Mouse (Mus musculus): ENCODE measurements around the gene Khdrbs1. TPM values are rescaled to one million over a fixed set of nuclear protein-coding genes. Genes with fewer than 3 reads are reported as not detected.
"Not testable (repeated sequence)": the region's sequence is repeated elsewhere in the genome, so short reads cannot be mapped to it uniquely, and the experiment has no call there.

Khdrbs1 gene
- polyA plus RNA-seq, 1 experiment from 2014 or later: 62.2 TPM

DNA sequence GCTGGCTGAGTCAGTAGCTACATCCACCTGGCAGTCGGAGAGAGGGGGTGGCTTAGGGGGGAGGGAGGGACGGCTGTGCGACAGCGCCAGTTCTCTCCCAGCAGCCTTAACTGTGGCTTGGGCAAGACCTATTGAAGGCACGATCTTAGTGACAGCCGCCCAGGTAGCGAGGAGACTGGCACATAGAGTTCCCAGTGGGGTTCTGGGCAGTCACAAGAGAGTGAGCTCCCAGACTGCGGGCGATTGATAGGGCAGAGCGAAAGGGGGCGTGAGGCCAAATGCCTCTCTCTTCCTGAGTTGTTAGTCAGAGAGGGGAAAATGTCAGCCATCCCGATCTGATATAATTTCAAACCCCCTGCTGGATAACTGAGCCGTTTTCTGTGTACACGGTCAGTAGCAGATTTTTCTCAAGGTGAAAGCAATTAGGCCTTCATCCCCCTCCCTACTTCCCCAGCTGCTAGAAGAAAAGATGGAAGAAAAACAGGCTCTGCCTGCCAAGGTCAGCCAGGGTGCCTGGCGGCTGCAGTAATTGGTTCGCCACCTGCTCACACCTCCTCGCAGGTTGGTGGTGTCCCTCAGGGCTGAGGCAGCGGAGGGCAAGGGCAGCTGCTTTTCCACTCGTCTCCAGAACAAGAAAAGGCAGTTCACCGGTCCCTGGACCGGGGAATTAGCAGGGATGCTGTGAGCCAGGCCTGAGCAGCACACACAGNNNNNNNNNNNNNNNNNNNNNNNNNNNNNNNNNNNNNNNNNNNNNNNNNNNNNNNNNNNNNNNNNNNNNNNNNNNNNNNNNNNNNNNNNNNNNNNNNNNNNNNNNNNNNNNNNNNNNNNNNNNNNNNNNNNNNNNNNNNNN is 29.8 kb upstream of the Khdrbs1 start:
- no peaks in the 10 kb centered on the region for H3K36me3 ChIP-seq (ENCODE audit: control insufficient read depth, insufficient read depth, low read length)
- no peaks in the 10 kb centered on the region for H3K27me3 ChIP-seq (replicated peaks; ENCODE audit: control insufficient read depth, insufficient read depth, low read length)
- H3K27ac ChIP-seq (ENCODE audit: low read length): no peak overlapping the region
- peak overlapping the region; percentile 28 for H3K4me3 ChIP-seq (ENCODE audit: low read length)
- peak overlapping the region; percentile 37 for H3K4me2 ChIP-seq (ENCODE audit: low read depth, low read length)
- no peaks in the 10 kb centered on the region for H3K9me3 ChIP-seq (ENCODE audit: control insufficient read depth, low read length)
- H3K9ac ChIP-seq (ENCODE audit: low read depth, low read length): 0 out of 2 replicates have a peak overlapping the region, but pooled peaks have one; percentile 41
- ATAC-seq: peak; percentile 67; the same call in 1 of the 2 replicates
- WGBS: 6% methylated on average over 21 of the region's 21 CpGs
- peaks cover 11% of the 10 kb centered on the region for H3K4me1 ChIP-seq (ENCODE audit: control insufficient read depth, insufficient read depth, low read length)

DNA sequence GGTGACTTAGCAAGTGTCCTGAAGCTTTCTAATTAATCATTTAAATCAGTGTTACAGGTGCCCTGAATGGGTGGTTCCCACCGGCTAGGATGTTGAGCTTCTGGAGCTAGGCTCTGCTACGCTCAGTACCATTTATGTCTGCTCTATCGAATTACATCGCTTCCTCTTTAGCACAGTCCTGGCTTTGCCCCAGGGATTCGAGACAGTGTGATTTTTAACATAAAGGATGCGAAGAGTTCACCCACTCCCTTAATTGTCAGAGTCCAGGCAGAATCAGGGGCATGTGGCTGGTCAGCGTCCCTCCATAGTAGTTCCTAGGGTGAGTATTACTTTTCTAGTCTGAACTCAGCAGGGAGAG is 29.2 kb upstream of the Khdrbs1 start:
- 18% methylated on average over 7 of the region's 7 CpGs for WGBS
- H3K4me1 ChIP-seq (ENCODE audit: control insufficient read depth, insufficient read depth, low read length): peaks cover 11% of the 10 kb centered on the region
- H3K36me3 ChIP-seq (ENCODE audit: control insufficient read depth, insufficient read depth, low read length): no peaks in the 10 kb centered on the region
- H3K9ac ChIP-seq (ENCODE audit: low read depth, low read length): 0 out of 2 replicates have a peak overlapping the region, but pooled peaks have one; percentile 41
- peak overlapping the region; percentile 28 for H3K4me3 ChIP-seq (ENCODE audit: low read length)
- no peak overlapping the region for H3K27ac ChIP-seq (ENCODE audit: low read length)
- no peak for ATAC-seq
- H3K4me2 ChIP-seq (ENCODE audit: low read depth, low read length): peak overlapping the region; percentile 37; the same call in 1 of the 2 replicates
- H3K9me3 ChIP-seq (ENCODE audit: control insufficient read depth, low read length): no peaks in the 10 kb centered on the region
- no peaks in the 10 kb centered on the region for H3K27me3 ChIP-seq (replicated peaks; ENCODE audit: control insufficient read depth, insufficient read depth, low read length)

DNA sequence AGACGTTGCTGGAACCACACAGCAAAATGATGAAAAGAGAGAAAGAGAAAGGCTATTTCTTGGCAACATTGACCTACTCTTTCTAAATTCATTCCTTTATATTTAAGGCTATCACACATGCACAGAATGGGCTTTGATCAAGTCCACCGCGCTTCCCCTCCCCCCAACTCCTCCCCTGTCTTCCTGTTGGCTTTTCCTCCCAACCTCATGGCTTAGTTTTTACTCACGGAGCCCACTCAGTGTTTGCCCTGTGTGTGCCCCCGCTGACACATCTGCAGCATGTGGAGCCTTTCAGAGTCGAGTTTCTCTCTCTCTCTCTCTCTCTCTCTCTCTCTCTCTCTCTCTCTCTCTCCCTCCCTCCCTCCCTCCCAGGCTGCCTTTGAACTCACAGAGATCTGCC is 28.5 kb upstream of the Khdrbs1 start:
- Histone ChIP-seq H3K4me2 (ENCODE audit: low read depth, low read length) (no peak overlapping the region), H3K36me3 (ENCODE audit: control insufficient read depth, insufficient read depth, low read length) (no peaks in the 10 kb centered on the region), H3K4me3 (ENCODE audit: low read length) (no peak overlapping the region), H3K9me3 (ENCODE audit: control insufficient read depth, low read length) (no peaks in the 10 kb centered on the region), H3K27ac (ENCODE audit: low read length) (no peak overlapping the region), H3K9ac (ENCODE audit: low read depth, low read length) (no peak overlapping the region), H3K27me3 (replicated peaks; ENCODE audit: control insufficient read depth, insufficient read depth, low read length) (no peaks in the 10 kb centered on the region), H3K4me1 (ENCODE audit: control insufficient read depth, insufficient read depth, low read length) (peaks cover 11% of the 10 kb centered on the region)
- no peak for ATAC-seq
- 69% methylated on average over 6 of the region's 6 CpGs for WGBS

DNA sequence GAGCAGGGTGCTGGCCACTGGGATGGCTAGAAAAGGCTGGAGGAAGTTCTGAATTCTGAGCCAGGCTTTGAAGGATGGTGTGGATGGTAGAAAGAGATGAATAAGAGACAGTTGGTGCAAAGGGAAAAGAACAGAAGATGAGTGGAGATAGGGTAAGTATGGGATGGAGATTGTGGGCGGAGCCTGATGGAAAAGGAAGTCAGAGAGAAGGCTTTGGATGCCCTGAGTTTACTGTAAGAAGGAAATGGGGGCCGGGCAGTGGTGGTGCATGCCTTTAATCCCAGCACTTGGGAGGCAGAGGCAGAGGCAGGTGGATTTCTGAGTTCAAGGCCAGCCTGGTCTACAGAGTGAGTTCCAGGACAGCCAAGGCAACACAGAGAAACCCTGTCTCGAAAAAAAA is 26.6 kb upstream of the Khdrbs1 start:
- not testable (repeated sequence) for H3K27ac ChIP-seq (ENCODE audit: low read length); ATAC-seq; H3K9me3 ChIP-seq (ENCODE audit: control insufficient read depth, low read length); H3K27me3 ChIP-seq (replicated peaks; ENCODE audit: control insufficient read depth, insufficient read depth, low read length); H3K9ac ChIP-seq (ENCODE audit: low read depth, low read length); H3K36me3 ChIP-seq (ENCODE audit: control insufficient read depth, insufficient read depth, low read length); H3K4me2 ChIP-seq (ENCODE audit: low read depth, low read length); H3K4me3 ChIP-seq (ENCODE audit: low read length)
- H3K4me1 ChIP-seq (ENCODE audit: control insufficient read depth, insufficient read depth, low read length): peaks cover 11% of the 10 kb centered on the region
- WGBS: 66% methylated on average over 3 of the region's 3 CpGs

DNA sequence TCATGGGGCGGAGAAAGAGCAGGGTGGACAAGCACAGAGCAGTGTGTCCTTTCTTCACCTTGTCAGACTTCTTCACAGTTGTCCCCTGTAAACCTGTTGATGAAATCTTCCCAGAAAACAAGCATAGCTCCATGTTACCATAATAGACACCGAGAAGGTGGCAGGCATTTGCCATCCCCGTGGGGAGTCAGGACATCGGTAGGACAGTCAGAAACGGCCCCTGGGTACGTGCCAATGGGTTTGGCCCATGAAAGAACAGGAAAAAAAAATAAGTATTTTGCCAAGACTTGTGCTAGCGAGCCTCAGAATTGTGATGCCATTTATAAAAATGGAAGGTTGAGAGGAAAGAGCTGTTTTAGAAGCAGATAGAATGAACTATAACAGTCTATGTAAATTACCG is 25.7 kb upstream of the Khdrbs1 start:
- no peak overlapping the region for H3K27ac ChIP-seq (ENCODE audit: low read length)
- no peak overlapping the region for H3K9ac ChIP-seq (ENCODE audit: low read depth, low read length)
- no peaks in the 10 kb centered on the region for H3K9me3 ChIP-seq (ENCODE audit: control insufficient read depth, low read length)
- H3K27me3 ChIP-seq (replicated peaks; ENCODE audit: control insufficient read depth, insufficient read depth, low read length): no peaks in the 10 kb centered on the region
- 90% methylated on average over 8 of the region's 8 CpGs for WGBS
- no peaks in the 10 kb centered on the region for H3K36me3 ChIP-seq (ENCODE audit: control insufficient read depth, insufficient read depth, low read length)
- no peak for ATAC-seq
- H3K4me2 ChIP-seq (ENCODE audit: low read depth, low read length): no peak overlapping the region
- peaks cover 11% of the 10 kb centered on the region for H3K4me1 ChIP-seq (ENCODE audit: control insufficient read depth, insufficient read depth, low read length)
- H3K4me3 ChIP-seq (ENCODE audit: low read length): no peak overlapping the region

DNA sequence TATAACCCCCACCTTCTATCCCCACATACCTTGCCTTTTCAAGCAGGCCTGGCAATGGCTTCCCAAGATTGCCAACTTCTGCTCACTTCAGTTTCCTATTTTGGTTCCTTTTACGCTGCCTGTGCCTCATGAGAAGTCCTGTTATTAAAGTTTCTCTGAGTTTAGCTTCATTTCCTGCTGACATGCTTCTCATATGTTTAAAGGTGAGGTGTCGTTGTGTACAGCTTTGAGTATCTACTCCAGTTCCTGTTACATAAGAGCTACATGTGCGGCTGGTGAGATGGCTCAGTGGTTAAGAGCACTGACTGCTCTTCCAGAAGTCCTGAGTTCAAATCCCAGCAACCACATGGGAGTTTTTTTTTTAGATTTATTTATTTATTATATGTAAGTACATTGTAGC is 23.2 kb upstream of the Khdrbs1 start:
- no peak overlapping the region for H3K4me2 ChIP-seq (ENCODE audit: low read depth, low read length)
- no peak overlapping the region for H3K4me3 ChIP-seq (ENCODE audit: low read length)
- H3K36me3 ChIP-seq (ENCODE audit: control insufficient read depth, insufficient read depth, low read length): no peaks in the 10 kb centered on the region
- no peaks in the 10 kb centered on the region for H3K4me1 ChIP-seq (ENCODE audit: control insufficient read depth, insufficient read depth, low read length)
- 83% methylated on average over 3 of the region's 3 CpGs for WGBS
- H3K27me3 ChIP-seq (replicated peaks; ENCODE audit: control insufficient read depth, insufficient read depth, low read length): no peaks in the 10 kb centered on the region
- no peak overlapping the region for H3K27ac ChIP-seq (ENCODE audit: low read length)
- H3K9ac ChIP-seq (ENCODE audit: low read depth, low read length): no peak overlapping the region
- H3K9me3 ChIP-seq (ENCODE audit: control insufficient read depth, low read length): no peaks in the 10 kb centered on the region
- no peak for ATAC-seq

DNA sequence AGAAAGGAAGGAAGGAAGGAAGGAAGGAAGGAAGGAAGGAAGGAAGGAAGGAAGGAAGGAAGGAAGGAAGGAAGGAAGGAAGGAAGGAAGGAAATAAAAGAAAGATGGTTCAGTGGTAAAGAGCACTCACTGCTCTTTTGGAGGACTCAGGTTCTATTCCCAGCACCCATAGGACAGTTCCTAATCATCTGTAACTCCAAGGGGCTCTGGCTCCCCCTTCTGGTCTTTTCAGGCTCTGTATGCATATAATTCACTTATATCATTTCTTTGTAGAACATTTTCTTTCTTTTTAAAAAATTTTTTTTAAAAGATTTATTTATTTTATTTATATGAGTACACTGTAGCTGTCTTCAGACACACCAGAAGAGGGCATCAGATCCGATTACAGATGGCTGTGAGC is 20.4 kb upstream of the Khdrbs1 start:
- H3K4me3 ChIP-seq (ENCODE audit: low read length); H3K9me3 ChIP-seq (ENCODE audit: control insufficient read depth, low read length); H3K27ac ChIP-seq (ENCODE audit: low read length); H3K27me3 ChIP-seq (replicated peaks; ENCODE audit: control insufficient read depth, insufficient read depth, low read length); H3K4me1 ChIP-seq (ENCODE audit: control insufficient read depth, insufficient read depth, low read length); ATAC-seq; H3K36me3 ChIP-seq (ENCODE audit: control insufficient read depth, insufficient read depth, low read length); H3K9ac ChIP-seq (ENCODE audit: low read depth, low read length); H3K4me2 ChIP-seq (ENCODE audit: low read depth, low read length): not testable (repeated sequence)
- 93% methylated on average over 1 of the region's 1 CpGs for WGBS

DNA sequence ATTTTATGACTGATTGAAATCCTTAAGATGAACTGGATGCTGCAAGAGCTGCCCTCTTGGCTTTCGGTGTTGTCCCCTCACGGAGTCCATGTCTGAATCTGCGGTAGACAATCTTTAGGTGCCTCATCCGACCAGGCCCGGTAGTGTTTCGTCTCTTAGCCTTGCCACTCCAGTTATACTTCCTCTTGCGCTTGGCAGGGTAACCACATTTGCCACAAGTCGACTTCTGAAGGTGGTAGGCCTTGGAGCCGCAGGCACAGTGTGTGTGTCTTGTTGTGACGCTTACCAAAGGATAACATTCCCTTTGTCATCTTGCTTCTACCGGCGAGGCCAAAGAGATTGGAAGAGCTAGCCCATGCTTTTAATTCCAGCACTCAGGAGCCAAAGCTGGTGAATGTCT is 19.5 kb upstream of the Khdrbs1 start:
- Histone ChIP-seq H3K27ac (ENCODE audit: low read length) (no peak overlapping the region), H3K9ac (ENCODE audit: low read depth, low read length) (no peak overlapping the region), H3K27me3 (replicated peaks; ENCODE audit: control insufficient read depth, insufficient read depth, low read length) (no peaks in the 10 kb centered on the region), H3K4me2 (ENCODE audit: low read depth, low read length) (no peak overlapping the region), H3K9me3 (ENCODE audit: control insufficient read depth, low read length) (no peaks in the 10 kb centered on the region), H3K4me1 (ENCODE audit: control insufficient read depth, insufficient read depth, low read length) (no peaks in the 10 kb centered on the region), H3K4me3 (ENCODE audit: low read length) (no peak overlapping the region), H3K36me3 (ENCODE audit: control insufficient read depth, insufficient read depth, low read length) (no peaks in the 10 kb centered on the region)
- no peak for ATAC-seq
- 90% methylated on average over 12 of the region's 12 CpGs for WGBS

DNA sequence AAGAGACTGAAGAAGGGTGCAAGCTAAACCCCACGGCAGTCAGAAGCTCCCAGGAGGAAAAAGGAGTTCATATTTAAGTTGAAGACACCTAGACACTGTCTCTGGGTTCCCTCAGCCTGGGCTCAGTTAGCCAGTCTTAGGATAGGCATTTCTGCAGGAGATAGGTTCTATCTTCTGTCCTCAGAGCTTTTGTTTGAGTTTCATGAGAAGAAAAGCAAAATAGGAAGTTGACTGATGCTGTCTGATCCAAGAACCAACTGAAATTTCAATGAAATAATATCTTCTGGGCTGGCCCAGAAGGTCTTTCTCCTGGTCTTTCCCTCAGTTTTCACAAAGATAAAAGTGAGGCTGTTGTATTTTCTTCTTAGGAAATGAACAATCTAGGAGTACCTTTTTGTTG is 13.4 kb upstream of the Khdrbs1 start:
- 61% methylated on average over 1 of the region's 1 CpGs for WGBS
- H3K27me3 ChIP-seq (replicated peaks; ENCODE audit: control insufficient read depth, insufficient read depth, low read length): no peaks in the 10 kb centered on the region
- no peak overlapping the region for H3K9ac ChIP-seq (ENCODE audit: low read depth, low read length)
- H3K4me3 ChIP-seq (ENCODE audit: low read length): no peak overlapping the region
- no peak overlapping the region for H3K27ac ChIP-seq (ENCODE audit: low read length)
- H3K9me3 ChIP-seq (ENCODE audit: control insufficient read depth, low read length): no peaks in the 10 kb centered on the region
- H3K4me2 ChIP-seq (ENCODE audit: low read depth, low read length): no peak overlapping the region
- no peaks in the 10 kb centered on the region for H3K36me3 ChIP-seq (ENCODE audit: control insufficient read depth, insufficient read depth, low read length)
- ATAC-seq: no peak
- peaks cover 6% of the 10 kb centered on the region; the same call in 1 of the 2 replicates for H3K4me1 ChIP-seq (ENCODE audit: control insufficient read depth, insufficient read depth, low read length)

DNA sequence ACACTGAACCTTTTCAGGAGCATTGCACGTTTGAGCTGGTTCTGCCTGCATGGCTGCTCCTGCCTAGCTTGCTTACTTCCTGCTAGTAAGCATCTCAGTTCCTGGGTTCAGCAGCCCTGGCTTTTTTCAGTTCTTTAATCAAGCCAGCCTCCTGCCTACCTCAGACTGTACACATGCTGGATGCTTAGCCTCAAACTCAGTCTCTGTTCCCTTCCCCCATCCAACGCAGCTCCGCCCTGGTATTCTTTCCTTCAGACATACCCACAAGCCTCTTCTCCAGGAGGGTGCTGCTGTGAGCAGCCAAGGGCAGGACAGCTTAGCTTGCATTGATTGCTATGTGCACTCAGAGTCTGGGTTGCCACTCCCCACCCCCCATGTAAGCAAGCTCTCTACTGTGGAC is 12.6 kb upstream of the Khdrbs1 start:
- H3K27me3 ChIP-seq (replicated peaks; ENCODE audit: control insufficient read depth, insufficient read depth, low read length): no peaks in the 10 kb centered on the region
- 40% methylated on average over 3 of the region's 3 CpGs for WGBS
- peaks cover 6% of the 10 kb centered on the region; the same call in 1 of the 2 replicates for H3K4me1 ChIP-seq (ENCODE audit: control insufficient read depth, insufficient read depth, low read length)
- H3K27ac ChIP-seq (ENCODE audit: low read length): no peak overlapping the region
- H3K9ac ChIP-seq (ENCODE audit: low read depth, low read length): no peak overlapping the region
- no peak overlapping the region for H3K4me3 ChIP-seq (ENCODE audit: low read length)
- no peak overlapping the region for H3K4me2 ChIP-seq (ENCODE audit: low read depth, low read length)
- no peaks in the 10 kb centered on the region for H3K9me3 ChIP-seq (ENCODE audit: control insufficient read depth, low read length)
- ATAC-seq: no peak
- no peaks in the 10 kb centered on the region for H3K36me3 ChIP-seq (ENCODE audit: control insufficient read depth, insufficient read depth, low read length)
